Mouse (Mus musculus): ENCODE measurements at regions not wholly inside any gene's neighbourhood (a gene's known extent, or its start where the extent isn't known, plus 50 kb on each side); places are given as distances from the start of the nearest gene placed in this dataset.

DNA sequence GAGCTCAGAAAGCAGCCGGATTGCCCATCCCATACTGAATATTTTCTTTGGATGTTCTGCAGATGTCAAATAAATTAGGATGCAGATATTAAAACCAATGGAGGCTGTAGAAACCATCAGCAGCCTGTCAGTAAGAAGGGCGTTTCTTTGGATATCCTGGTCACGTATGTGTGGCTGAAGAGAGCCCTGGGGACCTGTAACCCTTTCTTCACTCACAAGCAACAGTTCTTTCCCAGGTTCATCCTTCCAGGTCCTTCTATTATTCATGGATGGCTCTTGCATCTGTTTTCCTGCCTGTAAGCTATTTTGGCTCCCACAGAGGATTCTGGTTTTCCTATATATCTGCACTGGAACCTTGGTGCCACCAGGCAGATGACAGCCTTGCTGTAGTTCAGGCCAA lies 372.2 kb upstream of the Nt5c1b start:
- Histone ChIP-seq H3K4me1 (ENCODE audit: control insufficient read depth in 1 of 2, insufficient read depth in 2 of 2, low read length in 2 of 2) (no peaks in the 10 kb centered on the region), H3K4me3 (ENCODE audit: control insufficient read depth in 1 of 2, insufficient read depth in 1 of 2, low read depth in 2 of 2, low read length in 2 of 2) (no peak overlapping the region), H3K9ac (ENCODE audit: control insufficient read depth, low read depth, low read length, poor library complexity, severe bottlenecking) (no peak overlapping the region), H3K27me3 (ENCODE audit: control insufficient read depth in 1 of 2, insufficient read depth in 2 of 2, low read length in 2 of 2) (no peaks in the 10 kb centered on the region), H3K9me3 (replicated peaks; ENCODE audit: insufficient read depth, low read length) (no peaks in the 10 kb centered on the region), H3K79me2 (ENCODE audit: control insufficient read depth, insufficient read depth, low read length, poor library complexity) (no peaks in the 10 kb centered on the region), H3K27ac (ENCODE audit: control insufficient read depth, low read depth, low read length) (no peak overlapping the region), H3K36me3 (ENCODE audit: control insufficient read depth in 1 of 2, insufficient read depth in 2 of 2, low read length in 2 of 2) (no peaks in the 10 kb centered on the region)
- DNase-seq (ENCODE audit: low read depth, low spot score) = no peak
- TF ChIP-seq RAD21 (IDR thresholded peaks at IDR 0.05; ENCODE audit: low read depth, low read length) = no peak
- no peak for TF ChIP-seq TCF12 (IDR thresholded peaks at IDR 0.05; ENCODE audit: low read depth, low read length)
- no peak for TF ChIP-seq MAFK (IDR thresholded peaks at IDR 0.05; ENCODE audit: borderline replicate concordance, low read depth, low read length)
- TF ChIP-seq MAX (IDR thresholded peaks at IDR 0.05; ENCODE audit: low read length) = no peak
- no peak for TF ChIP-seq UBTF (IDR thresholded peaks at IDR 0.05; ENCODE audit: borderline replicate concordance, insufficient read depth, low read depth, low read length)
- no peak for TF ChIP-seq MEF2A (IDR thresholded peaks at IDR 0.05; ENCODE audit: extremely low read depth, insufficient replicate concordance, low read depth, low read length, poor library complexity, severe bottlenecking)
- TF ChIP-seq NELFE (IDR thresholded peaks at IDR 0.05; ENCODE audit: low read depth, low read length) = no peak
- TF ChIP-seq ETS1 (IDR thresholded peaks at IDR 0.05; ENCODE audit: low read depth, low read length) = no peak
- TF ChIP-seq KAT2A (conservative IDR thresholded peaks at IDR 0.05; ENCODE audit: low read depth, low read length) = no peak
- TF ChIP-seq CTCF (IDR thresholded peaks at IDR 0.05 in 2 of 3, conservative IDR thresholded peaks at IDR 0.05 in 1 of 3; ENCODE audit: control insufficient read depth in 1 of 3, insufficient read depth in 1 of 3, low read depth in 2 of 3, low read length in 3 of 3, poor library complexity in 1 of 3, severe bottlenecking in 1 of 3) = no peak
- no peak for TF ChIP-seq TBP (IDR thresholded peaks at IDR 0.05; ENCODE audit: low read depth, low read length)
- TF ChIP-seq ZNF384 (IDR thresholded peaks at IDR 0.05; ENCODE audit: low read depth, low read length) = no peak
- TF ChIP-seq GABPA (IDR thresholded peaks at IDR 0.05; ENCODE audit: low read depth, low read length) = no peak
- no peak for TF ChIP-seq NRF1 (IDR thresholded peaks at IDR 0.05; ENCODE audit: insufficient read depth, low read depth, low read length, poor library complexity, severe bottlenecking)
- no peak for TF ChIP-seq ZC3H11A (IDR thresholded peaks at IDR 0.05; ENCODE audit: low read depth, low read length)
- no peak for TF ChIP-seq SMC3 (IDR thresholded peaks at IDR 0.05; ENCODE audit: low read depth, low read length)
- TF ChIP-seq MYC (IDR thresholded peaks at IDR 0.05; ENCODE audit: low read depth, low read length) = no peak

DNA sequence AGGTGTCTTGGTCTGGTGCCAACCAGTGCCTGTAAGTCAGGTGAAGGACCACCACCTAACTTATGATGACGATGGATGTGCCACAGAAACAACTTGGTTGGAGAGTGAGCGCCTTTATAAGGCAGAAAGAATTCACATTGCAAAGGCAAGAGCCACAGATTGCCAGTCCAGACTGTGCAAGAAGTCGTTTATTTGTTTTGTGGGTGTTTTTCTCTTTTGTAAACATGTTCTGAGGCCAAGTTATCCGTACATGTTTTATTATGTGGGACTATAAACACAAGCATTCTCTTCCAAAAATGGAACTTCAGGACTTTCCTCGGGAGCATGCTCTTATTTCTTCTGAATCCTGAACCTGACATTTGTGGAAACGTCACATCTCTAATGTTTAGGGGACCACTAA lies 369.8 kb upstream of the Nt5c1b start:
- Histone ChIP-seq H3K36me3 (ENCODE audit: control insufficient read depth in 1 of 2, insufficient read depth in 2 of 2, low read length in 2 of 2) (no peaks in the 10 kb centered on the region), H3K79me2 (ENCODE audit: control insufficient read depth, insufficient read depth, low read length, poor library complexity) (no peaks in the 10 kb centered on the region), H3K9ac (ENCODE audit: control insufficient read depth, low read depth, low read length, poor library complexity, severe bottlenecking) (no peak overlapping the region), H3K27ac (ENCODE audit: control insufficient read depth, low read depth, low read length) (no peak overlapping the region), H3K27me3 (ENCODE audit: control insufficient read depth in 1 of 2, insufficient read depth in 2 of 2, low read length in 2 of 2) (no peaks in the 10 kb centered on the region), H3K4me3 (ENCODE audit: control insufficient read depth in 1 of 2, insufficient read depth in 1 of 2, low read depth in 2 of 2, low read length in 2 of 2) (no peak overlapping the region), H3K4me1 (ENCODE audit: control insufficient read depth in 1 of 2, insufficient read depth in 2 of 2, low read length in 2 of 2) (no peaks in the 10 kb centered on the region), H3K9me3 (replicated peaks; ENCODE audit: insufficient read depth, low read length) (no peaks in the 10 kb centered on the region)
- no peak for DNase-seq (ENCODE audit: low read depth, low spot score)
- no peak for TF ChIP-seq ETS1 (IDR thresholded peaks at IDR 0.05; ENCODE audit: low read depth, low read length)

Measured in MEL (cell line).